Comparison of ENCODE assay signal across 14 mouse cellular contexts in the genomic region with DNA sequence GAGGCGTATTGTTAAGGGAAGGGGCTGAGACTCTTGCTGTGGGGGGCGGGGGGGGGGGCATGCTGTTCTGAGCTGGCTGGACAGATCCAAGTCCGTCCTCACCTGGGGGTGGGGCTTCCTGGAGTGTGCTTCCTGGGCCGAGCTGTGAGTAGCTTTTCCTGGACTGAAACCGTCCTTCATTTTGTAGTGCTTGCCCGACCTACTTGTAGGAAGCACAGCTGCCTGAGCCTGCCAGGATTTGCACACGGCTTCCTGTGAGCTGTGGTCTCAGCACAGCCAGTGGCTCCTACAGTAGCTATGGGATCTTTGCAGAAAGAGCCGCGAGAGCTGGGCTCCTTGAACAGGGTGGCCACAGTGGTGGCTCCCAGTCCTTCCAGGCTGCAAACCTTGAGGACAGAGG. TPM values are rescaled to one million over a fixed set of nuclear protein-coding genes. Genes with fewer than 3 reads are reported as not detected.
DNase-seq lines count a peak whose midpoint lies in the region; ATAC-seq lines count a peak whose summit lies in the region.
"Had no signal": no experiment of that assay in that cellular context is flagged by ENCODE, and none has a peak within 500 bp of the region (broad histone marks: within the 10 kb centered on the region; RNA-seq: fewer than 3 reads in every experiment).

No protein-coding gene starts in this region.

- H3K4me1 ChIP-seq in kidney, embryonic 14.5 days (ENCODE audit: control insufficient read depth, insufficient read depth, low read length) = peaks cover 13% of the 10 kb centered on the region
- H3K4me1 ChIP-seq in heart, embryonic 13.5 days = peaks cover 37% of the 10 kb centered on the region

- no peak overlapping the region for H3K9ac ChIP-seq in kidney, embryonic 14.5 days (ENCODE audit: low read depth, low read length)
- no peak overlapping the region for H3K9ac ChIP-seq in heart, embryonic 13.5 days
- H3K9ac ChIP-seq: embryonic facial prominence, embryonic 15.5 days; forebrain, embryonic 15.5 days; hindbrain, embryonic 12.5 days had no signal

- intact Hi-C loops in heart, postnatal 14 days (cut with DNase I) = no loop called here

- H3K9me3 ChIP-seq in kidney, embryonic 14.5 days (ENCODE audit: control insufficient read depth, low read length) = no peaks in the 10 kb centered on the region
- H3K9me3 ChIP-seq in heart, embryonic 13.5 days = no peaks in the 10 kb centered on the region
- H3K9me3 ChIP-seq: embryonic facial prominence, embryonic 15.5 days; forebrain, embryonic 15.5 days; hindbrain, embryonic 12.5 days had no signal

- H3K27me3 ChIP-seq in kidney, embryonic 14.5 days (ENCODE audit: control insufficient read depth, insufficient read depth, low read length) = no peaks in the 10 kb centered on the region
- H3K27me3 ChIP-seq in heart, embryonic 13.5 days (replicated peaks) = no peaks in the 10 kb centered on the region
- H3K27me3 ChIP-seq: embryonic facial prominence, embryonic 15.5 days; forebrain, embryonic 15.5 days; hindbrain, embryonic 12.5 days had no signal

- no peak overlapping the region for H3K4me3 ChIP-seq in kidney, embryonic 14.5 days (ENCODE audit: low read length)
- no peak overlapping the region for H3K4me3 ChIP-seq in heart, embryonic 13.5 days
- H3K4me3 ChIP-seq: embryonic facial prominence, embryonic 15.5 days; forebrain, embryonic 15.5 days; hindbrain, embryonic 12.5 days; myocyte had no signal

- H3K4me2 ChIP-seq in kidney, embryonic 14.5 days (replicated peaks; ENCODE audit: low read depth, low read length) = no peak overlapping the region
- no peak overlapping the region for H3K4me2 ChIP-seq in heart, embryonic 13.5 days
- H3K4me2 ChIP-seq: embryonic facial prominence, embryonic 15.5 days; forebrain, embryonic 15.5 days; hindbrain, embryonic 12.5 days had no signal

- H3K36me3 ChIP-seq in kidney, embryonic 14.5 days (ENCODE audit: control insufficient read depth, insufficient read depth, low read length) = peaks cover 39% of the 10 kb centered on the region
- peaks cover 52% of the 10 kb centered on the region for H3K36me3 ChIP-seq in heart, embryonic 13.5 days

- WGBS in kidney, embryonic 14.5 days = 84% methylated on average over 9 of the region's 9 CpGs
- WGBS in heart, embryonic 13.5 days = 73% methylated on average over 9 of the region's 9 CpGs

- DNase-seq in kidney, adult 18-20 months = peak; percentile 42
- peak; percentile 47 to 54 for DNase-seq in heart, postnatal 14 days
- DNase-seq in lung, postnatal 10 days = peak; percentile 69
- no peak for DNase-seq in c-Kit-positive CD71-positive TER-119-positive erythroid progenitor cells, embryonic 14.5 days (ENCODE audit: low spot score)
- DNase-seq: cerebellum, postnatal 36 days had no signal

- ATAC-seq in kidney, embryonic 14.5 days (ENCODE audit: low FRiP score, low TSS enrichment) = no peak
- no peak for ATAC-seq in heart, embryonic 13.5 days (ENCODE audit: extremely low read depth, insufficient number of reproducible peaks, low FRiP score, low TSS enrichment)
- no peak for ATAC-seq in CD4-positive, CD25-positive, alpha-beta regulatory T cell, adult 4 months
- ATAC-seq: forebrain, embryonic 15.5 days had no signal

- H3K27ac ChIP-seq in kidney, embryonic 14.5 days (ENCODE audit: low read depth, low read length) = no peak overlapping the region
- peak overlapping the region; percentile 50 for H3K27ac ChIP-seq in heart, embryonic 13.5 days (replicated peaks)
- H3K27ac ChIP-seq: embryonic facial prominence, embryonic 15.5 days; forebrain, embryonic 15.5 days; hindbrain, embryonic 12.5 days had no signal

RNA-seq across cellular contexts. Expression of gene Map1lc3b, which starts 3.8 kb away (rescaled TPM):
- 204 and 205 TPM in 2 replicates for polyA plus RNA-seq in kidney, embryonic 14.5 days (2014; fragmentation: Nextera tagmentation; extraction: Ambion mirVana)
- 187 and 188 TPM in 2 replicates for polyA plus RNA-seq in heart, embryonic 13.5 days (2015; fragmentation: Nextera tagmentation; extraction: Ambion mirVana)
- 100 to 1,000 TPM; 215 to 228 TPM for total RNA-seq in heart, postnatal 14 days (2021)
- 100 to 1,000 TPM; 505 to 519 TPM for polyA plus RNA-seq in CD4-positive, CD25-positive, alpha-beta regulatory T cell, adult 4 months (2017; shearing (Covaris generic))

RNA-seq across cellular contexts. Expression of gene Fbxo31, which starts 15.4 kb away (rescaled TPM):
- 15.5 and 17.0 TPM in 2 replicates for polyA plus RNA-seq in kidney, embryonic 14.5 days (2014; fragmentation: Nextera tagmentation; extraction: Ambion mirVana)
- polyA plus RNA-seq in heart, embryonic 13.5 days (2015; fragmentation: Nextera tagmentation; extraction: Ambion mirVana) = 7.8 and 9.8 TPM in 2 replicates
- total RNA-seq in heart, postnatal 14 days (2021) = 10 to 100 TPM; 74.4 to 93.8 TPM
- 1 to 10 TPM; 2.6 to 2.8 TPM for polyA plus RNA-seq in CD4-positive, CD25-positive, alpha-beta regulatory T cell, adult 4 months (2017; shearing (Covaris generic))

RNA-seq across cellular contexts. Expression of gene 1700018B08Rik, which starts 49.9 kb away (rescaled TPM):
- not detected in 2 replicates for polyA plus RNA-seq in kidney, embryonic 14.5 days (2014; fragmentation: Nextera tagmentation; extraction: Ambion mirVana)
- not detected in 2 replicates for polyA plus RNA-seq in heart, embryonic 13.5 days (2015; fragmentation: Nextera tagmentation; extraction: Ambion mirVana)
- total RNA-seq in heart, postnatal 14 days (2021) = not detected
- not detected for polyA plus RNA-seq in CD4-positive, CD25-positive, alpha-beta regulatory T cell, adult 4 months (2017; shearing (Covaris generic))
- total RNA-seq: left cerebral cortex, postnatal 14 days had no signal
- polyA plus RNA-seq: embryonic facial prominence, embryonic 15.5 days; forebrain, embryonic 15.5 days; hindbrain, embryonic 12.5 days; liver, embryonic 16.5 days; myocyte had no signal

RNA-seq across cellular contexts. Expression of gene Zcchc14, which starts 58.7 kb away (rescaled TPM):
- 19.3 and 26.9 TPM in 2 replicates for polyA plus RNA-seq in kidney, embryonic 14.5 days (2014; fragmentation: Nextera tagmentation; extraction: Ambion mirVana)
- 7.8 and 8.7 TPM in 2 replicates for polyA plus RNA-seq in heart, embryonic 13.5 days (2015; fragmentation: Nextera tagmentation; extraction: Ambion mirVana)
- 10 to 100 TPM; 33.9 to 38.5 TPM for total RNA-seq in heart, postnatal 14 days (2021)
- polyA plus RNA-seq in CD4-positive, CD25-positive, alpha-beta regulatory T cell, adult 4 months (2017; shearing (Covaris generic)) = under 1 TPM; 0.17 to 0.46 TPM
